Mouse (Mus musculus) naive thymus-derived CD4-positive, alpha-beta T cell, adult 2 months (primary cell): ENCODE results near the gene Olfr1385.
"Not testable (repeated sequence)": the region's sequence is repeated elsewhere in the genome, so short reads cannot be mapped to it uniquely, and the experiment has no call there.

Experiments
- DNase-seq: peaks from one replicate; pipeline ENCODE4 v3.0.0-alpha.2; 2011; ENCODE audit warnings: low read depth

Gene Olfr1385

GRCm38 (mm10) chr11:49488770-49489169 is at the start of gene Olfr1385:
TSS of gene Olfr1385 (plus strand) at chr11:49489070.
- DNase-seq = not testable (repeated sequence)

GRCm38 (mm10) chr11:49455043-49455442 is 33.8 kb upstream of the Olfr1385 start, which contains the start of gene Olfr1387:
TSS of gene Olfr1387 (plus strand) at chr11:49455343.
- DNase-seq = no peak

- not testable (repeated sequence) for DNase-seq
Observed at GRCm38 (mm10) chr11:49464746-49465145, 24.1 kb upstream of the Olfr1385 start, which contains the start of gene Olfr1386. TSS of gene Olfr1386 (plus strand) at chr11:49465046.

GRCm38 (mm10) chr11:49485973-49486372 is 2.9 kb upstream of the Olfr1385 start:
- DNase-seq = no peak

- no peak for DNase-seq
Observed at GRCm38 (mm10) chr11:49518086-49518485, 29.2 kb downstream of the Olfr1385 start.

- DNase-seq = no peak
Observed at GRCm38 (mm10) chr11:49519348-49519747, 30.5 kb downstream of the Olfr1385 start, which contains the start of gene Olfr1383. TSS of gene Olfr1383 (plus strand) at chr11:49519648.

- no peak for DNase-seq
Observed at GRCm38 (mm10) chr11:49527947-49528346, 39.1 kb downstream of the Olfr1385 start, which contains the start of gene Olfr1382. TSS of gene Olfr1382 (plus strand) at chr11:49528247.

- no peak for DNase-seq
Observed at GRCm38 (mm10) chr11:49532761-49533160, 43.9 kb downstream of the Olfr1385 start.

GRCm38 (mm10) chr11:49536631-49537030 is 47.8 kb downstream of the Olfr1385 start:
- not testable (repeated sequence) for DNase-seq

GRCm38 (mm10) chr11:49543149-49543548 is 54.3 kb downstream of the Olfr1385 start, which contains the start of gene Olfr1381:
TSS of gene Olfr1381 (plus strand) at chr11:49543449.
- DNase-seq = not testable (repeated sequence)
